Mouse (Mus musculus) forebrain, embryonic 16.5 days (tissue): ENCODE data around the gene Pde6b. TPM values are rescaled to one million over a fixed set of nuclear protein-coding genes. Genes with fewer than 3 reads are reported as not detected.
A peak's percentile ranks its signal among the peaks of the same experiment; 100 is the strongest.

Source experiments
- ATAC-seq: fragments of 200-750 bp; cut with Nextera tagmentation; 2 replicates; pipeline ENCODE4 v1.8.0; 2017; ENCODE audit warnings: mild to moderate bottlenecking, moderate library complexity
- H3K27ac ChIP-seq: fragments of 300-500 bp; sonication (generic); 2 replicates; pipeline ENCODE4 v1.5.1; 2014; ENCODE audit warnings: low read length, control low read depth
- H3K27me3 ChIP-seq: fragments of 300-500 bp; sonication (generic); replicated peaks from 2 replicates; pipeline ENCODE4 v1.6.1; 2014; ENCODE audit warnings: low read length; ENCODE audit not compliant: control insufficient read depth, insufficient read depth
- H3K36me3 ChIP-seq: fragments of 300-500 bp; sonication (generic); 2 replicates; pipeline ENCODE4 v1.6.1; 2014; ENCODE audit not compliant: control insufficient read depth, insufficient read depth
- H3K4me1 ChIP-seq: fragments of 300-500 bp; sonication (generic); replicated peaks from 2 replicates; pipeline ENCODE4 v1.6.1; 2014; ENCODE audit warnings: low read length; ENCODE audit not compliant: control insufficient read depth, insufficient read depth
- H3K4me2 ChIP-seq: fragments of 300-500 bp; sonication (generic); 2 replicates; pipeline ENCODE4 v1.6.1; 2014; ENCODE audit warnings: mild to moderate bottlenecking, low read length, control low read depth
- H3K4me3 ChIP-seq: fragments of 300-500 bp; sonication (generic); replicated peaks from 2 replicates; pipeline ENCODE4 v1.5.1; 2014; ENCODE audit warnings: mild to moderate bottlenecking, low read length, control low read depth
- H3K9ac ChIP-seq: fragments of 300-500 bp; sonication (generic); replicated peaks from 2 replicates; pipeline ENCODE4 v1.6.1; 2014; ENCODE audit warnings: low read depth, low read length, control low read depth
- H3K9me3 ChIP-seq: fragments of 300-500 bp; sonication (generic); 2 replicates; pipeline ENCODE4 v1.6.1; 2016; ENCODE audit warnings: low read length; ENCODE audit not compliant: control insufficient read depth
- WGBS: fragments of 180-500 bp; shearing (Covaris S2); extraction: QIAGEN DNeasy Blood & Tissue Kit; methylation state at CpG from one replicate; pipeline ENCODE4 v1.1.7; 2014; 5-methylcytosine and 5-hydroxymethylcytosine counted together
- polyA plus RNA-seq: library from polyadenylated mRNA; unstranded; fragments of >200 nt; fragmentation: Nextera tagmentation; extraction: Ambion mirVana; gene quantifications from 2 replicates; pipeline ENCODE4 v1.2.1, GENCODE M21; 2015

Pde6b gene
- polyA plus RNA-seq, 1 experiment from 2014 or later: not detected

- no peak overlapping the region for H3K4me3 ChIP-seq
- H3K9me3 ChIP-seq: no peaks in the 10 kb centered on the region
- H3K36me3 ChIP-seq: peaks cover 7% of the 10 kb centered on the region
- H3K27me3 ChIP-seq: no peaks in the 10 kb centered on the region
- no peak overlapping the region for H3K4me2 ChIP-seq
- no peaks in the 10 kb centered on the region for H3K4me1 ChIP-seq
- ATAC-seq: no peak
- no peak overlapping the region for H3K27ac ChIP-seq
- WGBS: 68% methylated on average over 1 of the region's 1 CpGs
- no peak overlapping the region for H3K9ac ChIP-seq
Measured at GRCm38 (mm10) chr5:108427186-108427585, 39.0 kb downstream of the Pde6b start.

- Histone ChIP-seq H3K9ac (no peak overlapping the region), H3K9me3 (no peaks in the 10 kb centered on the region), H3K4me2 (no peak overlapping the region), H3K36me3 (peaks cover 12% of the 10 kb centered on the region), H3K27ac (no peak overlapping the region), H3K27me3 (peaks cover 2% of the 10 kb centered on the region; the same call in 1 of the 2 replicates), H3K4me3 (no peak overlapping the region), H3K4me1 (peaks cover 12% of the 10 kb centered on the region)
- WGBS: 93% methylated on average over 6 of the region's 6 CpGs
- ATAC-seq: no peak
Measured at GRCm38 (mm10) chr5:108431196-108431595, 43.0 kb downstream of the Pde6b start.

- no peaks in the 10 kb centered on the region for H3K9me3 ChIP-seq
- peak within 1 kb of the TSS; percentile 42; the same call in 1 of the 2 replicates for H3K27ac ChIP-seq
- peaks cover 12% of the 10 kb centered on the region for H3K36me3 ChIP-seq
- peak; percentile 94 for ATAC-seq
- under 1% methylated on average over 42 of the region's 42 CpGs for WGBS
- peaks cover 9% of the 10 kb centered on the region for H3K27me3 ChIP-seq
- H3K4me3 ChIP-seq: peak within 1 kb of the TSS; percentile 80
- peaks cover 12% of the 10 kb centered on the region for H3K4me1 ChIP-seq
- H3K4me2 ChIP-seq: peak within 1 kb of the TSS; percentile 90
- H3K9ac ChIP-seq: peak within 1 kb of the TSS; percentile 81
Measured at GRCm38 (mm10) chr5:108433804-108434587, 45.8 kb downstream of the Pde6b start, which contains the start of gene Atp5k. Gene Atp5k, minus strand, starts transcription at chr5:108434448.

- ATAC-seq: no peak
- WGBS: 78% methylated on average over 2 of the region's 2 CpGs
- H3K9ac ChIP-seq: no peak overlapping the region
- no peak overlapping the region for H3K4me3 ChIP-seq
- H3K27ac ChIP-seq: no peak overlapping the region
- H3K4me2 ChIP-seq: no peak overlapping the region
- peaks cover 9% of the 10 kb centered on the region for H3K27me3 ChIP-seq
- peaks cover 5% of the 10 kb centered on the region; the same call in 1 of the 2 replicates for H3K36me3 ChIP-seq
- no peaks in the 10 kb centered on the region for H3K9me3 ChIP-seq
- peaks cover 12% of the 10 kb centered on the region for H3K4me1 ChIP-seq
Measured at GRCm38 (mm10) chr5:108436101-108436500, 47.9 kb downstream of the Pde6b start.

- Histone ChIP-seq H3K9me3 (no peaks in the 10 kb centered on the region), H3K36me3 (no peaks in the 10 kb centered on the region), H3K9ac (no peak overlapping the region), H3K4me1 (no peaks in the 10 kb centered on the region; the same call in 1 of the 2 replicates), H3K4me3 (no peak overlapping the region), H3K27ac (no peak overlapping the region), H3K4me2 (no peak overlapping the region), H3K27me3 (peaks cover 11% of the 10 kb centered on the region)
- no peak for ATAC-seq
- WGBS: 92% methylated on average over 3 of the region's 3 CpGs
Measured at GRCm38 (mm10) chr5:108446973-108447372, 58.8 kb downstream of the Pde6b start.

GRCm38 (mm10) chr5:108447857-108448256, 59.7 kb downstream of the Pde6b start:
- ATAC-seq: no peak
- Histone ChIP-seq H3K4me1 (no peaks in the 10 kb centered on the region; the same call in 1 of the 2 replicates), H3K27me3 (peaks cover 11% of the 10 kb centered on the region), H3K27ac (no peak overlapping the region), H3K9me3 (no peaks in the 10 kb centered on the region), H3K4me2 (no peak overlapping the region), H3K36me3 (no peaks in the 10 kb centered on the region), H3K9ac (no peak overlapping the region), H3K4me3 (no peak overlapping the region)
- 90% methylated on average over 7 of the region's 7 CpGs for WGBS

- Histone ChIP-seq H3K4me1 (no peaks in the 10 kb centered on the region; the same call in 1 of the 2 replicates), H3K27me3 (peaks cover 11% of the 10 kb centered on the region), H3K9me3 (no peaks in the 10 kb centered on the region), H3K36me3 (no peaks in the 10 kb centered on the region), H3K9ac (no peak within 1 kb of the TSS), H3K4me2 (peak within 1 kb of the TSS; percentile 37), H3K27ac (no peak within 1 kb of the TSS), H3K4me3 (peak within 1 kb of the TSS; percentile 9; the same call in 1 of the 2 replicates)
- 18% methylated on average over 24 of the region's 24 CpGs for WGBS
- no peak for ATAC-seq
Measured at GRCm38 (mm10) chr5:108448785-108449668, 60.8 kb downstream of the Pde6b start, which contains the start of gene Mfsd7a. Gene Mfsd7a, minus strand, starts transcription at chr5:108448891.

GRCm38 (mm10) chr5:108450837-108451540, 62.8 kb downstream of the Pde6b start:
- 78% methylated on average over 8 of the region's 8 CpGs for WGBS
- Histone ChIP-seq H3K27ac (no peak overlapping the region), H3K4me3 (no peak overlapping the region), H3K9ac (no peak overlapping the region), H3K9me3 (no peaks in the 10 kb centered on the region), H3K27me3 (peaks cover 11% of the 10 kb centered on the region), H3K4me1 (no peaks in the 10 kb centered on the region; the same call in 1 of the 2 replicates), H3K4me2 (no peak overlapping the region), H3K36me3 (no peaks in the 10 kb centered on the region)
- ATAC-seq: no peak
